Mouse (Mus musculus) liver (tissue): ENCODE measurements around the gene Zfp628.

ENCODE experiments used
- DNase-seq: peaks from one replicate; pipeline ENCODE4 v3.0.0-alpha.2; 2020; ENCODE audit warnings: mixed read lengths

Gene Zfp628

DNA sequence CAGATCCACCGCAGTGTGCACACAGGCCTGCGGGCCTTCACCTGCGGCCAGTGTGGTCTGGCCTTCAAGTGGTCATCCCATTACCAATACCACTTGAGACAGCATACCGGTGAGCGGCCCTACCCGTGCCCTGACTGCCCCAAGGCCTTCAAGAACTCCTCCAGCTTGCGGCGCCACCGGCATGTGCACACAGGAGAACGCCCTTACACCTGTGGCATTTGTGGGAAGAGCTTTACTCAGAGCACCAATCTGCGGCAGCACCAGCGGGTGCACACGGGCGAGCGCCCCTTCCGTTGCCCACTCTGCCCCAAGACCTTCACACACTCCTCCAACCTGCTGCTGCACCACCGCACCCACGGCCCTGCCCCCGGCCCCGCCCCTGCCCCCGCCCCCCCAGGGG lies 4.1 kb downstream of the Zfp628 start:
- no peak for DNase-seq

DNA sequence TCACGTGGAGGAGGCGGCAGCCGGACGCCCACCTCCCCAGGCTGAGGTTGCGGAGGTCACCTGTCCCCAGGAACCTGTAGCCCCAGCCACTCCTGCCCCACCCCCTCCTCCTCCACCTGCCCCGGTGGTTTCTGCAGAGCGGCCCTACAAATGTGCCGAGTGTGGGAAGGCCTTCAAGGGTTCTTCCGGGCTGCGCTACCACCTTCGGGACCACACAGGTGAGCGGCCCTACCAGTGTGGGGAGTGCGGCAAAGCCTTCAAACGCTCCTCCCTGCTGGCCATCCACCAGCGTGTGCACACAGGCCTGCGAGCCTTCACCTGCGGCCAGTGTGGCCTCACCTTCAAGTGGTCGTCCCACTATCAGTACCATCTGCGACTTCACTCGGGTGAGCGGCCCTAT lies 5.0 kb downstream of the Zfp628 start:
- DNase-seq = no peak

- no peak for DNase-seq
Observed at GRCm38 (mm10) chr7:4920496-4920895, 5.5 kb downstream of the Zfp628 start.

- DNase-seq = no peak
Observed at GRCm38 (mm10) chr7:4920976-4921823, 6.2 kb downstream of the Zfp628 start.

DNA sequence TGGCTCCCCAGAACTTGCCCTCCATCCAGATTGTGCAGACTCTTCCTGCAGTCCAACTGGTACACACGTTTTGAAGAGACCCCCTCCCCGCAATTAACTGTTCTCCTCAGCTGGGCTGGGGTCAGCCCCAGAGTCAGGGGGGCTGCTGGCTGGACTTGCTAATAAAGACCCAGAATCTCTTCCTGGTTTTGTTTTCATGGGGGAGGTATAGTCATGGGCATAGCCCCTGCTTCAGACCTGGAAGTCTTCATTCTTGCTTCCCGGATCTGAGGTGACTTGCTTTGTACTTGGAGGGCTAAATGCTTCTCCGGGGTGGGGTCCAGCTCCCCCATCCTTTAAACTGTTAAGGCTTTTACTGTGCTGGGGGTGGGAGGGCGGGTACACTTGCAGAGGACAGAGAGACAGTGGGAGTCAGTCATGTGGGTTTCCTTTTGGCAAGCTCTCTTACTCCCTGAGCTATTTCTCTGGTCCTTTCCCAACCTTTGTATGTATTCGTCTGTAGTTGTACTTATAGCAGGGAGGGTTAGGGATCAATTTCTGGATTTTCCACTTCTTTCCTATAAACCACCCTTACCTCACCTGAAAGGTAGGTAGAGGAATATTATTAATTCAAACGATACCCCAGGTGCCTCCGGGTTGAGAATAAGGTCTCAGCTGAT lies 6.9 kb downstream of the Zfp628 start, which contains the start of gene Nat14:
Gene Nat14 (plus strand): TSS at position 205 of the 659 bp plus-strand sequence.
- DNase-seq = no peak

DNA sequence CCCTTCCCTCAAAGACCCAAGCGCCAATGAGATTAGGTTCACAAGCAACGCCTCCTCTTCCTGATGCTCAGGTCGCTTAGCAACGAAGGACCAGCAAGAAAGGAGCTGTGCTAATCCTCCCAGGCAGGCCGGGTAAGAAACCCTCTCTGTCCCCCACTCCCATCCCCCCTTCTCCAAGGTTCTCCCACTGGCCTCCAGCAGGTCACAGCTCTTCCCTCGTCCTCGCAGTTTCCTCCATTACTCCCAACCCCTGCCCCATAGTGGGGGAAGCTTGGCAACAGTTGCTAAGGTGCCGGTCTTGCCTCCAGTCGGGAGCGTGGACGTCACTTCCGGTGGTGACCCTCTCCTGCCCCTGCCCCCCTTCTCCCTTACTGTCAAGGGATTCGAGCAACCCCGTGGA lies 7.5 kb downstream of the Zfp628 start:
- DNase-seq = peak; percentile 38

DNA sequence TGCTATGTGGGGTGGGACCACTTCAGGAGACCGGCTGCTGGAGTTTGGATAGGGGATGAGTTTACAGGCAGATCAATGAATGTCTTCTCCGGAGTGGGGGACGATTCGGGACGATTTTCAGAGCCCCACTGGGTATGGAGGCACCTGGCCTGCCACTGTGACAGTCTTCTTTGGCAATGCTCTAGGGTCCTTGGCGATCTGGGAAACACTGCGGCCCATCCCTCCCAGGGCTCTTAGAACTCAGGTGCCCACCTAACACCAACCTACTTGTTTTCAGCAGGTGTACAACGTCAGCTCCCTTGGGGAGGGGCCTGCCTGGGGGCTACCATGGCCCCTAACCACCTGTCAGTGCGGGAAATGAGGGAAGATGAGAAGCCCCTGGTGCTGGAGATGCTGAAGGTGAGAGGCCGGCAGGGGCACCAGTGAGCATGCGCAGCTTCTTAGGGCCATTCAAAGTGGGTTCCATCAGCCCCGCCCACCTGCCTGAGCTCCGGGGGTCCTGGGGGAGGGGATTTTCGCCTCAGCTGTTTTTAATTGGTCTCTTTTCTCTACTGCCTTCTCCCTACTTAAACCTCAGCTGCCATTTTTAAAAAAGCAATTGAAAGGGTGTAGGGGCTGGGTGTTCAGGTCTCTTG lies 8.0 kb downstream of the Zfp628 start:
- peak; percentile 39 for DNase-seq

DNA sequence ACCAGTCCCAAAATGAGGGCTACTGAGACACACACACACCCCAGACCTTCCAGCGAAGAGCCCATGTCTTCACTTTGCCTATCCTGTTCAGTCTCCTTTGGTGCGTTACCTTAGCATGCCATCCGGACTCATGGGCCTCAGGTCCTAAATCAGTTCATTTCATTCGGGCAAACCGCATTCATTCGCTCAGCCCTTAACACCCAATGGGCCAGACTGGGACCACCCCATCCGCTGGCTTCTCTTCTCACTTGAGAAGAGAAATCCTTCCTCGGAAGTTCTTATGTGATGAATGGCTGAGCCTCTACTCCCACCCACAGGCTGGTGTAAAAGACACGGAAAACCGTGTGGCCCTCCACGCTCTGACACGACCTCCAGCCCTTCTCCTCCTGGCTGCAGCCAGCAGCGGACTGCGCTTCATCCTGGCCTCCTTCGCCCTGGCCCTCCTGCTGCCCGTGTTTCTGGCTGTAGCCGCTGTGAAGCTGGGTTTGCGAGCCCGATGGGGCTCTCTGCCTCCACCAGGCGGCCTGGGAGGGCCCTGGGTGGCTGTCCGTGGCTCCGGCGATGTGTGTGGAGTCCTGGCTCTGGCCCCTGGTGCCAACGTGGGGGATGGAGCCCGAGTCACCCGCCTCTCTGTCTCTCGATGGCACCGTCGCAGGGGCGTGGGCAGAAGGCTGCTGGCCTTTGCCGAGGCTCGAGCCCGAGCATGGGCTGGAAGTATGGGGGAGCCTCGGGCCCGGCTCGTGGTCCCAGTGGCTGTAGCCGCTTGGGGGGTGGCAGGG lies 8.8 kb downstream of the Zfp628 start:
- DNase-seq = peak; percentile 31

GRCm38 (mm10) chr7:4924483-4924882 lies 9.5 kb downstream of the Zfp628 start:
- no peak for DNase-seq

- DNase-seq = no peak
Observed at GRCm38 (mm10) chr7:4924891-4925301, 9.9 kb downstream of the Zfp628 start.

DNA sequence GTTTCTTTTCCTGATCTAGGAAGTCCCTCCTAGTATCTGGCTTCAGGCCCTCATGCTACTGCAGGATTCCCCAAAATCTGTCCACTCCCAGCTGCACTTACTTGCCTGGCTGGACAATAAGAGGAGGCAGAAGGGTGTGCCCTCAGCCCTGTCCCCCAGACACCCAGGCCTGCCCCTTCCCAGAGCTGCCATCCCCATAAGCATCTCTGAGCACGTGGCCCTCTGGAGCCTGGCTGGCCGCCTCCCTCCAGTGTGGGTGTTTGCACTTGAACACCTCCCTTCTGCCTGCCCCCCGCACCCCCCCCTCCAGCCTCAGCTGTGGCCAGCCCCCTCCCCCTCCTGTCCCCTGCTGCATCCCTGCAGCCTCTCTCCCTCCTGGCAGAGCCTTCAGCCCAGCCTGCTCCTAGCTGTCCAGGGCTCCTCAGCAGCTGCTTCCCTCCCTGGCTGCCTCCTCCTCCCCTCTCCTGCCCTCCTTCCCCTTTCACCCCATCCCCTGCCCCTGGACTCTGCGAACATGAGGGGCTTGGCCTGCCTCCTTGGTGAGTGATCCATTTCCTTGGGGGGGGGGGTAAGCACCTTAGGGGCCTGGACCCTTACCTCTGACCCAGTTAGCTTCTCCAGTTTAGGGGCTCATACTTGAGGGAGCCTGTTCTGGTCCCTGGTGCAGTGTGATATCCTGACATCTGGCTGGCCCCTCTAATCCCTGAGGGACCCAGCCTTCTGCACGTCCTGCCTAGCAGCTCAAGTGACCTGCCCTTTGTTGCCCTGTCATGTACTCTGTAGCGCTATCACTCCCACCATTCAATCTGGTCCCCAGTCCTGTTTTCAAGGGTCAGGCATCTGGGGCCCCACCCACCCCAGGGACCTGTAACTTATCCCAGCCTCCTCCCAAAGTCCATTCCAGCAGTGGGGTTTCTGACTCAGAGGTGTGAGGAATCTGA lies 10.7 kb downstream of the Zfp628 start, which contains the start of gene Ssc5d:
Gene Ssc5d (plus strand): TSS at position 345 of the 941 bp plus-strand sequence.
- peak; percentile 40 for DNase-seq

- no peak for DNase-seq
Observed at GRCm38 (mm10) chr7:4926849-4927248, 11.8 kb downstream of the Zfp628 start.

DNA sequence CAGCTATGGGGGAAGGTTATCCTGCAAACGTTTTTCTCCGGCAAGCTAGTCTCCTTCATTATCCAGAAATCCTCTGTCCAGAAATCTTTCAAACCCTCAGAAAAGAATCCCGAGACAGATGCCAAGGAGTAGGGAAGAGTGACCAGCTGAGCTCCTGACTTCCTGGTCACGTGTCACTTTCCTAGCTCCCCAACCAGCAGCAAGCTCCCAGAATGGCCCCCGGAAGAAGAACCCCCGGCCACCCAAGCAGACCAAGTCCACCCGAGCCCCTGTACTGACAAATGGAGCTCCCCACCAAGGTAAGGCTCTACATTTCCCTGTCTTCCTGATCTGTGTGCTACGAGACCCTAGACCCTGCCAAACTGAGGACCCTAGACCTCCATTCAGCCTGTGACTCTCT lies 12.7 kb downstream of the Zfp628 start:
- DNase-seq = no peak

- DNase-seq = no peak
Observed at GRCm38 (mm10) chr7:4928323-4928722, 13.3 kb downstream of the Zfp628 start.

- DNase-seq = no peak
Observed at GRCm38 (mm10) chr7:4933103-4933502, 18.1 kb downstream of the Zfp628 start.

DNA sequence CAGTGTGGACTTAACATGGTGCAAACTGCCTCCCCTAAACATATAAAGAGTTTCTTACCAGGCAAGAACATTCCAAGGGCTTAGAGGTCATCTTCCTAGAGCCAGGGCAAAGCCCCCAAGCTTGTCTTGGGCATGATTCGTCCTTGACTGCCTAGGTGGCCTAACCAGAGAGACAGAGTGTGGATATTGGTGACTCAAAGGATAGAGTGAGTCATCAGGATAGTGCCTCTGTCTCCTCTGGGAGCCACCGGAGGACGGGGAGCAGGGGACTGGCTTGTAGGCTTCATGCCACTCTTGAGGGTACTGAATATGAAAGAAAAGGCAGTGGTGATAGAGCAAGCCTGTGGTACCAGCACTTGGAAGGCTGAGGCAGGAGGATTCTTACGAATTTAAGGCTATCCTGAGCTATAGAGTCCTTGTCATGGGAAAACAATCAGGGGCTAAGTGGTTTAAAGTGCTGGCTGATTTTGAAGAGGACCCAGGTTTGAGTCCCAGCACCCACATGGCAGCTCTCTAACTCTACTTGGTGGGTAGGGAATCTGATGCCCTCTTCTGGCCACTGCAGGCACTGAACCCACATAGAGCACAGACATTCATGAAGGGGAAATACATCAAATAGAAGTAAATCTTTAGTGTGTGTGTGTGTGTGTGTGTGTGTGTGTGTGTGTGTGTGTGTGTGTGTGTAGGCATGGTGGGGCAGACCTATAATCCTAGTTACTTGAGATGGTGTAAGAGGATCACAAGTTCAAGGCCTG lies 19.3 kb downstream of the Zfp628 start:
- no peak for DNase-seq

DNA sequence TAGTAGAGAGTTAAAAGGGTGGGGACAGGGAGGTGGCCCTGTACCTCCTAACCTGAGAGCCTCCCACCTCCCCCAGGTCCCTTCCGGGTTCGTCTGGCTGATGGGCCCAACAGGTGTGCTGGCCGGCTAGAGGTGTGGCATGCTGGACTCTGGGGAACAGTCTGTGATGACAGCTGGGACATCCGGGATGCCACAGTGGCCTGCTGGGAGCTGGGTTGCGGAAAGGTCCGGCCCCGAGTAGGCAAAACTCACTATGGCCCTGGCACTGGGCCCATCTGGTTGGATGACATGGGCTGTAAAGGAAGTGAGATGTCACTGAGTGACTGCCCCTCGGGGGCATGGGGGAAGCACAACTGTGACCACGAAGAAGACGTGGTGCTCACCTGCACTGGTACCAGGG lies 21.8 kb downstream of the Zfp628 start:
- DNase-seq = no peak

DNA sequence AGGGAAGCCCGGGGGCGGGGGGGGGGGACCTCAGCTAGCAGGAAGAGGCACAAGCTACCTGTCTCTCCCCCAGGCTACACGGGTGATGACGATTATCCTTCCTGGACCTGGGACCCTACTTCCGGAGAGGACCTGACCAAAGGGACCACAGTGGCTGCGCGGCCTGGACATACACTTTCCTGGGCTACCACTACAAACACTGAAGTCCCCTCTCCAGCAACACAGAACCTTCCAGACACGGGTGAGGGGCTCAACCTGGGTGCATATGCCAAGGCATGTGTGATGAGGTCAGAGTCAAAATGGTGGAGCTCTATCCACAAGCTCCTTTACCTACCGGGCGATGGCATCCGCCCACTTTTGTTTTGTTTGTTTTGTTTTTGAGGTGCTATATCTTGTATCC lies 22.4 kb downstream of the Zfp628 start:
- no peak for DNase-seq

- DNase-seq = peak; percentile 80
Observed at GRCm38 (mm10) chr7:4938456-4938855, 23.4 kb downstream of the Zfp628 start.

- peak; percentile 81 for DNase-seq
Observed at GRCm38 (mm10) chr7:4940068-4940479, 25.1 kb downstream of the Zfp628 start.

- no peak for DNase-seq
Observed at GRCm38 (mm10) chr7:4942673-4943072, 27.7 kb downstream of the Zfp628 start.
